23 mouse cellular contexts compared by ENCODE assay signal in the genomic region with DNA sequence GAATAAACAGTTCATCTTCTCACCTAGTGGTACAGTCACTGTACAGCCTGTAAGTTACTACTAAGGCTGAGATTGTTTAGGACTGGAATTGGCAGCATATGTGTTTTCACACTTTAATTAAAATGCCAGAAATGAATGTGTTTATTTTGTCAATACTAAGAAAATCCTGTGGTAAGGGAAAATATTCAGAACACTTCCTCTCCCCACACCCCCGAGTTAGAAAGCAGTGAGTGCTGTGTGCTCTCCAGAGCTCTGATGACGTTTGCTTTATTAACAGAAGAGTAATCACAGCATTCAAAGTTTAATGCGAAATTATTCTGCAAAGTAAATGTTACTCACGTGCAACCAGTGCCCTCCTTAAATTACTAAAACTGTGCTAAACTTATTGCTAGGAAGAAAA. TPM values are rescaled to one million over a fixed set of nuclear protein-coding genes. Genes with fewer than 3 reads are reported as not detected.
DNase-seq lines count a peak whose midpoint lies in the region; ATAC-seq and TF ChIP-seq lines count a peak whose summit lies in the region.
"Had no signal": no experiment of that assay in that cellular context is flagged by ENCODE, and none has a peak within 500 bp of the region (broad histone marks: within the 10 kb centered on the region; RNA-seq: fewer than 3 reads in every experiment).

No protein-coding gene starts in this region.

- CTCF ChIA-PET in Patski (lab: Charles Lee), result interaction anchor here (0.7 to 0.8 kb wide), 2 partner anchors 27 to 127 kb away, joined by 3 read pairs; no protein-coding TSS in a partner anchor

- peaks cover 41% of the 10 kb centered on the region for H3K36me3 ChIP-seq in limb, embryonic 13.5 days
- H3K36me3 ChIP-seq in limb, embryonic 10.5 days, result peaks cover 47% of the 10 kb centered on the region

- no peak for TF ChIP-seq CTCF in Patski (IDR thresholded peaks at IDR 0.05)

- H3K9ac ChIP-seq in limb, embryonic 13.5 days, result no peak overlapping the region
- H3K9ac ChIP-seq: embryonic facial prominence, embryonic 15.5 days; forebrain, embryonic 12.5 days; hindbrain, embryonic 13.5 days had no signal

- no peak overlapping the region for H3K27ac ChIP-seq in limb, embryonic 13.5 days
- H3K27ac ChIP-seq in limb, embryonic 10.5 days, result no peak overlapping the region
- H3K27ac ChIP-seq: embryonic facial prominence, embryonic 15.5 days; forebrain, embryonic 12.5 days; heart, embryonic 10.5 days; hindbrain, embryonic 13.5 days; hindbrain, postnatal 0 days had no signal

- in situ Hi-C loops in Patski (cut with MboI; ENCODE audit: low pct_unique_long_range_greater_than_20kb), result no loop called here

- peaks cover 14% of the 10 kb centered on the region for H3K4me1 ChIP-seq in limb, embryonic 13.5 days
- peaks cover 3% of the 10 kb centered on the region; the same call in 1 of the 2 replicates for H3K4me1 ChIP-seq in limb, embryonic 10.5 days

- POLR2A ChIA-PET in Patski (lab: Charles Lee), result interaction anchor here (1.5 kb wide), 1 partner anchor 55 kb away, joined by 3 read pairs; no protein-coding TSS in a partner anchor

- no peaks in the 10 kb centered on the region for H3K9me3 ChIP-seq in limb, embryonic 13.5 days
- H3K9me3 ChIP-seq in limb, embryonic 10.5 days (replicated peaks), result no peaks in the 10 kb centered on the region
- H3K9me3 ChIP-seq: embryonic facial prominence, embryonic 15.5 days; forebrain, embryonic 12.5 days; heart, embryonic 10.5 days; hindbrain, embryonic 13.5 days had no signal

- WGBS in limb, embryonic 13.5 days, result 52% methylated on average over 4 of the region's 4 CpGs
- WGBS in limb, embryonic 10.5 days, result 85% methylated on average over 4 of the region's 4 CpGs

- H3K4me3 ChIP-seq in limb, embryonic 13.5 days, result no peak overlapping the region
- H3K4me3 ChIP-seq in limb, embryonic 10.5 days, result no peak overlapping the region
- H3K4me3 ChIP-seq: embryonic facial prominence, embryonic 15.5 days; erythroblast, embryonic 14.5 days; forebrain, embryonic 12.5 days; heart, embryonic 10.5 days; hindbrain, embryonic 13.5 days had no signal

- H3K27me3 ChIP-seq in limb, embryonic 13.5 days, result no peaks in the 10 kb centered on the region
- no peaks in the 10 kb centered on the region for H3K27me3 ChIP-seq in limb, embryonic 10.5 days (ENCODE audit: low read depth, poor library complexity, severe bottlenecking)
- no peaks in the 10 kb centered on the region for H3K27me3 ChIP-seq in Patski
- H3K27me3 ChIP-seq: CH12.LX; embryonic facial prominence, embryonic 15.5 days; forebrain, embryonic 12.5 days; hindbrain, embryonic 13.5 days had no signal

- ATAC-seq in limb, embryonic 13.5 days (ENCODE audit: low FRiP score, low read depth), result peak; percentile 61; the same call in 1 of the 2 replicates
- no peak for ATAC-seq in Patski
- peak; percentile 48 for ATAC-seq in inflammation-experienced regulatory T-cells, adult 6 months
- ATAC-seq: forebrain, embryonic 16.5 days; hindbrain, postnatal 0 days had no signal

- H3K4me2 ChIP-seq in limb, embryonic 13.5 days (replicated peaks), result no peak overlapping the region
- H3K4me2 ChIP-seq: embryonic facial prominence, embryonic 15.5 days; forebrain, embryonic 12.5 days; hindbrain, embryonic 13.5 days had no signal

- peak; percentile 25 for DNase-seq in kidney, adult 9 months
- no peak for DNase-seq in kidney, postnatal 4 days
- DNase-seq in limb, embryonic 10.5 days (ENCODE audit: low spot score), result no peak
- peak; percentile 4 for DNase-seq in Patski (ENCODE audit: low read depth, low spot score)
- no peak for DNase-seq in embryo, embryonic 10.5 days (ENCODE audit: low spot score)
- DNase-seq: adrenal gland, postnatal 10 days; cerebellum, adult 11 months; cerebellum, adult 9-10 months; cerebellum, postnatal 25 days; gastrocnemius, postnatal 10 days; heart, adult 18-20 months; heart, postnatal 14 days had no signal

RNA-seq across cellular contexts. Expression of a gene that starts 26.0 kb away (rescaled TPM):
- polyA plus RNA-seq in limb, embryonic 13.5 days (2015; fragmentation: Nextera tagmentation; extraction: Ambion mirVana), result 264 and 268 TPM in 2 replicates
- polyA plus RNA-seq in limb, embryonic 10.5 days (2016; fragmentation: Nextera tagmentation; extraction: Ambion mirVana), result 350 and 402 TPM in 2 replicates
- 386 TPM for polyA plus RNA-seq in Patski (2021)
- 100 to 1,000 TPM; 184 to 248 (median 228) TPM for polyA plus RNA-seq in inflammation-experienced regulatory T-cells, adult 6 months (2017; shearing (Covaris generic))

RNA-seq across cellular contexts. Expression of a gene that starts 44.5 kb away (rescaled TPM):
- polyA plus RNA-seq in limb, embryonic 13.5 days (2015; fragmentation: Nextera tagmentation; extraction: Ambion mirVana), result not detected in 2 replicates
- polyA plus RNA-seq in limb, embryonic 10.5 days (2016; fragmentation: Nextera tagmentation; extraction: Ambion mirVana), result 0.10 TPM in 1 of 2 replicates, not detected in the other
- polyA plus RNA-seq in Patski (2021), result not detected
- polyA plus RNA-seq in inflammation-experienced regulatory T-cells, adult 6 months (2017; shearing (Covaris generic)), result not detected
- polyA plus RNA-seq: erythroblast, embryonic 14.5 days; forebrain, embryonic 12.5 days; forebrain, embryonic 16.5 days; frontal cortex, adult 2 months; hindbrain, embryonic 13.5 days; hindbrain, postnatal 0 days had no signal

RNA-seq across cellular contexts. Expression of a gene that starts 58.7 kb away (rescaled TPM):
- 21.8 and 22.6 TPM in 2 replicates for polyA plus RNA-seq in limb, embryonic 13.5 days (2015; fragmentation: Nextera tagmentation; extraction: Ambion mirVana)
- polyA plus RNA-seq in limb, embryonic 10.5 days (2016; fragmentation: Nextera tagmentation; extraction: Ambion mirVana), result 18.0 and 20.0 TPM in 2 replicates
- 16.4 TPM for polyA plus RNA-seq in Patski (2021)
- 10 to 100 TPM in 1 of 3 experiments, 1 to 10 TPM in 2; 7.4 to 11.6 (median 9.1) TPM for polyA plus RNA-seq in inflammation-experienced regulatory T-cells, adult 6 months (2017; shearing (Covaris generic))

Comparison
In these comparisons a context has a peak if more than half of its experiments do, and no peak if none do; other contexts are left out.
1. DNase-seq: peak in kidney, adult 9 months (single experiment) and Patski (single experiment); none in kidney, postnatal 4 days (0 of 2), limb, embryonic 10.5 days (single experiment) and embryo, embryonic 10.5 days (single experiment).